Mouse (Mus musculus) liver, adult (tissue): ENCODE measurements around the gene Pla2g5.

Experiments used
- GATA4 ChIP-seq: IDR thresholded peaks from 2 replicates; pipeline ENCODE4 v1.6.1; 2014; ENCODE audit warnings: mild to moderate bottlenecking, low read length; ENCODE audit not compliant: insufficient replicate concordance

Gene Pla2g5

GRCm38 (mm10) chr4:138859728-138860127 is 3.6 kb downstream of the Pla2g5 start:
- no peak for TF ChIP-seq GATA4

DNA sequence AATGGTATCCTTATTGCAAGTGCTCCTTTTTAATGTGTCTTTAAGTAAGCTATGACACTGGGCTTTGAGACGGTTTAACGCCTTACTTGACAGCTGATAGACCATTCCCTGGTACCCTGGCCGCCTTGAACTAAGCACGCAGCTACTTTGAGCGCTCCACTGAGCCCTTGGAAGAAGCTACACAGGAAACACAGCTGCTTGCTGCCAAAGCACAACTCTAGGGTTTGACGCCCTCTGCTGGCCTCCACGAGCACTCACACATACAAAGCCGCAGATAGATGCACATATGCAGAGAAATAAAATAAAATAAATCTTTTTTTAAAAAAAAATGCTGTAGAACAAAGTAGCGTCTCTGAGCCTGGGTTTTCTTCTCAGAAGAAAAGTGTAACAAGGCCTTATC is 4.0 kb downstream of the Pla2g5 start:
- no peak for TF ChIP-seq GATA4

DNA sequence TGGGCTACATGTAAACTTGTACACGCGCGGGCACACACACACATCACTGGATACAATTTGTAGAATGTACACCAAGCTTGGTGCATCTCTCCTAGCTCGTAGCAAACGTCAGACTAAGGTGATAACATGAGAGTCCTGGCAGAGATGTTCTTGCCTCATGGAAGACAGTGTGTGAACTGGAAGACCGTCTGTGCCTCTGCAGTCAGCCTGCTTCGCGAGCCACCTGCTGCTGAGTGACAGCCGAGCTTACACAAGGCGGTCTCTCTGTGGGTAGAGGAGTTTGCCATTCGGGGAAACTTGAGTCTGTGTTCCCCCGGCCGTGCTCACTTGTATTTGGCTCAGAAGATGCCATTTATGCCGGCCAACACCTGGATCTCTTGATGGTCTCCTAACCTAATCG is 4.8 kb downstream of the Pla2g5 start:
- TF ChIP-seq GATA4, result no peak

- TF ChIP-seq GATA4, result no peak
Measured at GRCm38 (mm10) chr4:138857576-138857975, 5.7 kb downstream of the Pla2g5 start.

DNA sequence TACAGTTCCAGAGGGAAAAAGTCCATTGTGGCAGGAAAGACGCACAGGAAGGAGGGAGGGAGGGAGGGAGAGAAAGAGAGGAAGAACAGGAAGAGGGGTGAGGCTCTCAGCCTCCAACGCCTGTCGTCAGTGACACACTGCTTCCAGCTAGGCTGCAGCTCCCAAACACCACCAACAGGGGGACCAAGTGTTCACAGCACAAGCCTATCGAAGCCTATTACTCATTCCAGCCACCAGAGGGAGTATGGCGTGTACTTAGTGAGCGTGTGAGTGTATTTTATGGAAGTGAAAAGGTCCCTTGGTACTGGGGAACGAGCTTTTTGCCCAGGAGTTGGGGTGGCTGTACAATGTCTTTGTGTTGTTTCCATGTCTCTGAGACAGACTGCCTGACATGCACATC is 6.8 kb downstream of the Pla2g5 start:
- TF ChIP-seq GATA4, result no peak

- no peak for TF ChIP-seq GATA4
Measured at GRCm38 (mm10) chr4:138855092-138855632, 8.1 kb downstream of the Pla2g5 start.

DNA sequence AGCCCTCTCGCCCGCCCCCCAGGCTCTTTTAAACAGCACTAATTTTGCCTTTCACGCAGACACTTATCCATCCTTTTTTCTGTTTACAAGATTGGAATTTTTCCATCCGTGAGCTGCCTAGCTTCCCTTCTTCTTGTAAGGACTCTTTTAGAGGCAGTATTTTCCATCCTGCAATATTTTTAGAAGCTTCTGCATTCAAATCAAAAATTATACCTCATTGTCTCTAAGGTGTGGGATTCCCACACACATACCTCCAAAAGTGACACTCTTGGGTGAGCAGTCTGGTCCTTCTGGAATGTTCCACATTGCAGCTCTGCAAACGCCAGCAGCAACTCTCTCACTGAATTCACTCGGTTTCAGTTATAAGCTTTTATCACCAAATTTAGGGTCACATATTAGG is 10.3 kb downstream of the Pla2g5 start:
- TF ChIP-seq GATA4, result no peak

DNA sequence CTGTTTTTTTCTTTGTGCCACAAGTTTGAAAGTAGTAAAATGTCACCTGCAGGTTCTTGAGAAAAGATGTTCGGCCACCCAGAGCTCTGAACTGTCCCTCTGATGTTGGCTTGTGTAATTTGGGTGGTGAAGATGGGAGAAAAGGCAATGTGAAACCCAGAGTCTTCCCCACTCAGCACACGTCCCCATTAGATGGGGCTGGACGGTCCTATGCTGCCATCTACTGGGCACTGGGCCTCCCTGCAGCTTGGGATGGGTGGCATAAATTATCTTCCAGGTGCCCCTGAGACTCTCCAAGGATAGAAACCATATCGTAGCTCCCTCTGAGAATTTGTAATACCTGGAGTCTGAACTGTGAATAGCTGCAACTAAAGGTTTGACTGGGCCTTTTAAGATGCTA is 11.8 kb downstream of the Pla2g5 start:
- TF ChIP-seq GATA4, result no peak

DNA sequence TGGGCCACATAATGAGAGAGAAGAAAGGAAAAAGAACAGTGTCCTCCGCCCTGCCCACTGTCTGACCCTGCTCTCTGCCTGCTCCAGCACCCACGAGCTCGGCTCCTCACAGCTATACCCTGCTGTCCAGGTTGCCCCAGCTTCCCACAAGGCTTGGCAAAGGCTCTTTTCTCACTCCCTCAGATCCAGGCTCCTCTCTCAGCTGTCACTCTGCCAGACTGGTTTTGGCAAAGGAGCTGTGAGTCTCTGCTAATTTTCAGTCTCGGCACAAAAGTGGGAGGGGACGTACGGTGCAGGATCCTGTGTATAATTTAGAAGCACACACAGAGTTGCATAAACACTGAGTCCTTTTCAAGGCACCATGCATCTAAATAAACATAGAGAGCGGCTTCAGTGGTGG is 21.9 kb downstream of the Pla2g5 start:
- TF ChIP-seq GATA4, result no peak

DNA sequence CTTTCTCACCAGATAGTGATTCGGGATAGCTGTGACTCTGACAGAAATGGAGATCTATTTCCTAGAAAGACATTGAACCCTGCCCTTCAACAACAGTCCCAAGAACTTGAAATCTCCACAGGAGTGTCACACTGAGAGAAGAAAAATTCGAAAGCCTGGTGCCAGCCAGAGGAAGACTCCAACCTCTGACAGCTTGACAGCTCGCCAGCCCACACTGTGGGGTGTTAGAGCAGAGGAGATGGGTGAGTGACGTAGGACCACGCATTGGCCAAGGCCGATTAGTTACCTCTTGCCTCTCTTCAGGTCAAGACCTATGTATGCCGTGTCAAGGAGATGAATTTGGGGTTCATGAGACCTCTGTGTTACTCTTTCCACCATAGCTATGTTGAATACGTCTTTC is 22.6 kb downstream of the Pla2g5 start:
- TF ChIP-seq GATA4, result no peak

GRCm38 (mm10) chr4:138839806-138840205 is 23.5 kb downstream of the Pla2g5 start:
- TF ChIP-seq GATA4, result no peak

DNA sequence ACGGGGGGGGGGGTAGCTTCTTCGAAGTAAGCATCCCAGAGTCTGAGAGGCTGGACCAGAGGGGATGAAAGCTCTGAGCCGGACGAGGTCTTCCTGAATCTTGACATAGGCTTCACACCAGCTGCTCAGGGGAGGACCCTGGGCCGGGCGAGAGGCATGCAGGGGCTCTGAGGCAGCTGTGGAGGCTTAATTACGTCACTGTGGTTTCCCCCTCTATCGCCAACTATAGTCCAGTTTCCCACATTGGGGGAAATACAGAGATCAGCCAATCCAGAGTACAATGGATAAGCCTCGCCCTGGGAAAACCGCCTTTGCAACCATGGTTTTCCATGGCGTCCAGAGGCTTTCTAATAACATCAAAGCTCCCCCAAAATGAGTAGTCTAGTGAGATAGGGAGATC is 36.1 kb downstream of the Pla2g5 start:
- TF ChIP-seq GATA4, result no peak

DNA sequence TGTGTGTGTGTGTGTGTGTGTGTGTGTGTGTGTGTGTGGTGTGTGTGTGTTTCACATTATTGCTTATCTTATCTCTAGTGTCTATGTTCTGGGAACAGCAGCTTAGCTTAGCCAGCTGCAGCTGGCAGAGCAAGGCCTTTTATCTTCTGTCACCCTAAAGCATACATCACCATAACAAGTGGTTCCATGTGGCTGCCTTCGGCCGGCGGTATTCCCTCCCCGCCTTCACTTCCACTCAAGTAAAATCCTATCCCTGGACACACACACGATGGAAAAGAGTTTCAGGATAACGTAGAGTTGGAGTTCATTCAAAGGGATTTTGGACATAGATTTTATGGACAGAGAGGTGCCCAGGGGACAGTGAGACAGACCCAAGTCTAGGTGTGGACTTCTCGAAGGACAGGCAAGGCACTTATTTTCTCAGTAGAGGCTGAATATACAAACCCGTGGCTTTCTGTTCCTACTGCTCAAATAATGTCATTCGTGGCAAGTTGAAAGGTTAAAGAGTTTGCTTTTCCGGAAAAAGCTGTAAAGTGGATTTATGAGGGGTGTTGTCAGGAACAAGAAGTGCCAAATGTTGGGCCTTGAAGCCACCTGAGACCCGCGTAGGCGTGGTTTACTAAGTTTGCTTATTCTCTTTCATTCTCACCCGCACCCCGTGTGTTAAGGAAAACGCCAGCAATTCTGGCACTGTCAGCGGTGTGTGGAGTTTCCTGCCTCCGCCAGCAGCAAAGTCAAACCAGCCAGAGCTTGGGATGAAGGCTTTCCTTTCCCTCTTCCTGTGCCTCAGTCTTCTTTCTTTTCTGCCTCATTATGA is 37.3 kb downstream of the Pla2g5 start:
- TF ChIP-seq GATA4, result no peak

DNA sequence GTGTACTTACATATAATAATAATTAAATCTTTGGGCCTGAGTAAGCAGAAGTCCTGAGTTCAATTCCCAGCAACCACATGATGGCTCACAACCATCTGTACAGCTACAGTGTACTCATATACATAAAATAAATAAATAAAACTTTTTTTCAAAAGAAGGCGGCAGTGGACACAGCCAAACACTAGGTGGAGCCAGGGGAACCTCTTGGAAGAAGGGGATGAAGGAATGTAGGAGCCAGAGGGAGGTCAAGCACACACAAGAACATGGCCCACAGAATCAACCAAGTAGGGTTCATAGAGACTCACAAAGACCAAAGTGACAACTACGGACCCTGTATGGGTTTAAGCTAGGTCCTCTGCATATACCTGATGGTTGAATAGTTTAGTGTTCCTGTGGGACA is 38.6 kb downstream of the Pla2g5 start:
- no peak for TF ChIP-seq GATA4

GRCm38 (mm10) chr4:138821036-138821435 is 42.2 kb downstream of the Pla2g5 start:
- TF ChIP-seq GATA4, result no peak

DNA sequence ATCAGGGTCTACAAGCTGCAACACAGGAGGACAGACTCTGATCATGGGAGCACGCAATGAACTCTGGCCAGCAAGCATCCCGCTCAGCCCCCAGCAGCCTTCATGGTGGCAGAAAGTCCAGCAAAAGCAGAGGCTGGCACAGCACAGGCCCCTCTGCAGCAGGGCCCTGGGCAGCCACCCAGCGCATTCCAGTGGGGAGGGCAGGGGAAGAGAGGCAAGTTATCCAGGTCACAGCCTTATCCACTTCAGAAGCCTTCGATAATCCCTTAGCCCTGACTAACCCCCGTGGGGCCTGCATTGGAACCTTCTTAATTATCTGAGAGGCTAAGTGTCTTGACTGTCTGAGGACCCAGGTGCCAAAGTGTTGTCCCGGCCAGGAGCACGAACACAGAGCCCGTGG is 44.2 kb downstream of the Pla2g5 start:
- no peak for TF ChIP-seq GATA4

DNA sequence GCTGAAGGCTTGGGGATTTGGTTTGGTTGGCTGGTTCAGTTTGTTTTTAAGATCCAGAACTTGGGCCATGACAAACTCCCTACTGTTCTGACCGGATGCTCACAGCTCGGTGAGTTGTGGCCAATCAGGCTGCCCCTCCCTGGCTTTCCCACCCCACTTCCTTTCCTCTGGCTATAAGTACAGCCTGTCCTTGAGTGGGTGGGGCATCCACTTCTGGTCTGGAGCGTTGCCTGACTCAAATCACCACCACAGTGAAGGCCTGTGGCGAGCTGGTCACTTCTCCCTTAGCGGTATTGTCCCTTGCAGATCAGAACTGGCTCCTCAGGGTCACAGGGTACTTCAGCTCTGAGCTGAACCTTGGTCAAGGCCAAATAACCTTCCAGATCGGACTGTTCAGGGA is 45.5 kb downstream of the Pla2g5 start:
- no peak for TF ChIP-seq GATA4

GRCm38 (mm10) chr4:138816166-138816565 is 47.1 kb downstream of the Pla2g5 start:
- no peak for TF ChIP-seq GATA4
